Mouse (Mus musculus) lung, adult 2 months (tissue): ENCODE results near the gene Aadacl2. TPM values are rescaled to one million over a fixed set of nuclear protein-coding genes. Genes with fewer than 3 reads are reported as not detected.

Source experiments
- DNase-seq: peaks from one replicate; pipeline ENCODE4 v3.0.0; 2022
- H3K4me1 ChIP-seq: fragments of 200-500 bp; 2 replicates; pipeline ENCODE4 v1.6.1; 2011; ENCODE audit warnings: low read length; ENCODE audit not compliant: control insufficient read depth, insufficient read depth
- H3K4me3 ChIP-seq: fragments of 200-500 bp; replicated peaks from 2 replicates; pipeline ENCODE3; 2011; ENCODE audit warnings: low read depth, mild to moderate bottlenecking, control low read depth, low read length; ENCODE audit errors: extremely low read depth
- CTCF ChIP-seq: fragments of 200-500 bp; IDR thresholded peaks from 2 replicates; pipeline ENCODE4 v1.5.1; 2011; ENCODE audit warnings: mild to moderate bottlenecking, low read length, control low read depth; ENCODE audit not compliant: insufficient read depth
- POLR2A ChIP-seq: fragments of 200-500 bp; IDR thresholded peaks from 2 replicates; pipeline ENCODE4 v1.6.1; 2011; ENCODE audit warnings: low read depth, mild to moderate bottlenecking, control low read depth, low read length, borderline replicate concordance; ENCODE audit errors: extremely low read depth
- WGBS: fragments of 180-500 bp; shearing (Covaris S2); methylation state at CpG from one replicate; pipeline ENCODE4 v1.1.7; 2018; 5-methylcytosine and 5-hydroxymethylcytosine counted together
- polyA plus RNA-seq: library from polyadenylated mRNA; depleted of rRNA; stranded (reverse); fragments of >200 nt; gene quantifications from 2 replicates; pipeline ENCODE4 v1.2.3, GENCODE M21; 2012; rRNA removed

Aadacl2 gene
- 2.1 TPM in 1 of 2 replicates, not detected in the other for polyA plus RNA-seq

GRCm38 (mm10) chr3:60006443-60006842, at the start of gene Aadacl2:
TSS of gene Aadacl2 (plus strand) at chr3:60006743.
- DNase-seq = no peak
- no peak for TF ChIP-seq CTCF
- no peak for TF ChIP-seq POLR2A
- WGBS = 77% methylated on average over 1 of the region's 1 CpGs
- H3K4me1 ChIP-seq = no peaks in the 10 kb centered on the region
- no peak within 1 kb of the TSS for H3K4me3 ChIP-seq

- WGBS = 69% methylated on average over 5 of the region's 5 CpGs
- Histone ChIP-seq H3K4me1 (no peaks in the 10 kb centered on the region), H3K4me3 (no peak overlapping the region)
- DNase-seq = no peak
- TF ChIP-seq POLR2A (no peak), CTCF (no peak)
Observed at GRCm38 (mm10) chr3:59970891-59971290, 35.7 kb upstream of the Aadacl2 start.

- TF ChIP-seq CTCF = no peak
- no peak for TF ChIP-seq POLR2A
- Histone ChIP-seq H3K4me1 (no peaks in the 10 kb centered on the region), H3K4me3 (no peak overlapping the region)
- DNase-seq = no peak
Observed at GRCm38 (mm10) chr3:59974591-59974990, 32.0 kb upstream of the Aadacl2 start.

- no peak for TF ChIP-seq CTCF
- TF ChIP-seq POLR2A = no peak
- no peaks in the 10 kb centered on the region for H3K4me1 ChIP-seq
- no peak for DNase-seq
- H3K4me3 ChIP-seq = no peak overlapping the region
Observed at GRCm38 (mm10) chr3:60003622-60004021, 2.9 kb upstream of the Aadacl2 start.

- no peaks in the 10 kb centered on the region for H3K4me1 ChIP-seq
- H3K4me3 ChIP-seq = no peak within 1 kb of the TSS
- WGBS = 72% methylated on average over 1 of the region's 1 CpGs
- no peak for DNase-seq
- TF ChIP-seq POLR2A (no peak), CTCF (no peak)
Observed at GRCm38 (mm10) chr3:60025417-60025816, 18.9 kb downstream of the Aadacl2 start, which contains the start of gene Aadac. TSS of gene Aadac (plus strand) at chr3:60025717.

GRCm38 (mm10) chr3:60031511-60031910, 25.0 kb downstream of the Aadacl2 start:
- no peaks in the 10 kb centered on the region for H3K4me1 ChIP-seq
- TF ChIP-seq CTCF (no peak), POLR2A (no peak)
- H3K4me3 ChIP-seq = no peak overlapping the region
- no peak for DNase-seq
- 68% methylated on average over 4 of the region's 4 CpGs for WGBS

- no peak for DNase-seq
- 79% methylated on average over 3 of the region's 3 CpGs for WGBS
- TF ChIP-seq POLR2A (no peak), CTCF (no peak)
Observed at GRCm38 (mm10) chr3:60046221-60046913, 39.8 kb downstream of the Aadacl2 start.

GRCm38 (mm10) chr3:60053231-60053927, 46.8 kb downstream of the Aadacl2 start:
- 54% methylated on average over 3 of the region's 3 CpGs for WGBS
- H3K4me3 ChIP-seq = no peak overlapping the region
- no peak for TF ChIP-seq POLR2A
- no peak for TF ChIP-seq CTCF
- DNase-seq = no peak
- H3K4me1 ChIP-seq = no peaks in the 10 kb centered on the region

More at GRCm38 (mm10) chr3:60046221-60046913, 39.8 kb downstream of the Aadacl2 start:
- H3K4me1 ChIP-seq = no peaks in the 10 kb centered on the region
- H3K4me3 ChIP-seq = no peak overlapping the region

GRCm38 (mm10) chr3:60053931-60054330, 47.4 kb downstream of the Aadacl2 start:
- no peak for TF ChIP-seq POLR2A
- no peak for TF ChIP-seq CTCF
- DNase-seq = no peak
- no peaks in the 10 kb centered on the region for H3K4me1 ChIP-seq
- WGBS = 49% methylated on average over 2 of the region's 2 CpGs
- no peak overlapping the region for H3K4me3 ChIP-seq

- no peak for DNase-seq
- Histone ChIP-seq H3K4me1 (no peaks in the 10 kb centered on the region), H3K4me3 (no peak overlapping the region)
- TF ChIP-seq CTCF (no peak), POLR2A (no peak)
- WGBS = 30% methylated on average over 3 of the region's 3 CpGs
Observed at GRCm38 (mm10) chr3:60056451-60056850, 49.9 kb downstream of the Aadacl2 start.
